Mouse (Mus musculus) layer of hippocampus, adult 2 months (tissue): ENCODE measurements around the gene Cdh12. TPM values are rescaled to one million over a fixed set of nuclear protein-coding genes. Genes with fewer than 3 reads are reported as not detected.
"Not testable (repeated sequence)": the region's sequence is repeated elsewhere in the genome, so short reads cannot be mapped to it uniquely, and the experiment has no call there.

ENCODE experiments used
- DNase-seq, 2 experiments: peaks; one replicate each; pipeline ENCODE4 v3.0.0; 2022; ENCODE audit warnings: low spot score in 2 of 2
- H3K27ac ChIP-seq: fragments of 200-600 bp; 2 replicates; pipeline ENCODE4 v1.8.1; 2022
- H3K4me3 ChIP-seq: fragments of 200-600 bp; 2 replicates; pipeline ENCODE4 v1.8.1; 2022; ENCODE audit warnings: mild to moderate bottlenecking
- CTCF ChIP-seq: fragments of 200-600 bp; conservative IDR thresholded peaks from 2 replicates; pipeline ENCODE4 v1.8.1; 2022; ENCODE audit warnings: antibody characterized with exemption, mild to moderate bottlenecking, moderate library complexity
- total RNA-seq, 2 experiments: library from RNA; stranded (reverse); gene quantifications; 2 replicates each; pipeline ENCODE4 v1.2.3; 2021

Gene Cdh12
- total RNA-seq, 2 experiments from 2014 or later: 25.0 to 28.6 TPM

- no peak overlapping the region for H3K27ac ChIP-seq
- no peak for TF ChIP-seq CTCF
- no peak overlapping the region for H3K4me3 ChIP-seq
- DNase-seq: no peak
Measured at GRCm38 (mm10) chr15:20639155-20639554, 190.1 kb downstream of the Cdh12 start.

DNA sequence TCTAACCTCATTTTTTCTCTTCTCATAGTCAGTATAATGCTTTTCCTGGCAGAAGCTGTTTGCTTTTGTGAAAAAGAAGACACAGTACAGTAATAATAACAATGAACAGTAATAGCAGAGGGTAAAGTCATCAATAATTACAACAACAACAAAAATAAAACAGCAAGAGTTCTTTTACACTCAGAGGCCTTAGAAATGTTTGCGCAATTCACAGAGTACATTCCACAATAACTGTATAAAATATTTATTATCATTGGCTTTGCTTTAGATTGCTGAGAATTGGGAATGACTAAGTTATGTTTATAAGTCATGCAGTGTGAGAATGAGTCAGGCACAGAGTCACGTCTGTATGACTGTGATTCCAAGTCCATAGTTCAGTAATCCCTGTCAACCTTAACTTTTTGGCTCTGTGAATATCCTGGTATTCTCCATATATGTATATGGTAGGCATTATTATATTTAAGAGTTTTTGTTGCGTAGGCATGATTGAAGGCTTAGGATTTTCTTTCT lies 193.9 kb downstream of the Cdh12 start:
- Histone ChIP-seq H3K27ac (no peak overlapping the region), H3K4me3 (no peak overlapping the region)
- DNase-seq: no peak
- TF ChIP-seq CTCF: no peak

DNA sequence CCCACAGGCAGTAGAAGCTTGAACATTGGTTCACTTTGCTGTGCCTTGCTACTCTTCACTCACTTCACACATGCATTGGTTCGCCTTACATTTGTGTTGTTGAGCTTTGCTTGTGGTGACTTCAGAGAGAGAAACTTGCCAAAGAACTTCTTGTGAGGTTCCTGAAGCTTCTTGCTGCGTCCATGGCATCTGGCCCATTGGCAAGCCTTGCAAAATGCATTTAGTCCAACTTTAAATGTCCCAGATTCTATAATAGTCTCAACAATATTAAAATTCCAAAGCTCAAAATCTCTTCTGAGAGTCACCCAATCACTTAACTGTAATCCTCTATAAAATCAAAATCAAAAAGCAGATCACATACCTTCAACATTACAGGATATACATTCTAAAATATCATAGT lies 211.2 kb downstream of the Cdh12 start:
- Histone ChIP-seq H3K27ac (no peak overlapping the region), H3K4me3 (no peak overlapping the region)
- no peak for DNase-seq
- no peak for TF ChIP-seq CTCF

DNA sequence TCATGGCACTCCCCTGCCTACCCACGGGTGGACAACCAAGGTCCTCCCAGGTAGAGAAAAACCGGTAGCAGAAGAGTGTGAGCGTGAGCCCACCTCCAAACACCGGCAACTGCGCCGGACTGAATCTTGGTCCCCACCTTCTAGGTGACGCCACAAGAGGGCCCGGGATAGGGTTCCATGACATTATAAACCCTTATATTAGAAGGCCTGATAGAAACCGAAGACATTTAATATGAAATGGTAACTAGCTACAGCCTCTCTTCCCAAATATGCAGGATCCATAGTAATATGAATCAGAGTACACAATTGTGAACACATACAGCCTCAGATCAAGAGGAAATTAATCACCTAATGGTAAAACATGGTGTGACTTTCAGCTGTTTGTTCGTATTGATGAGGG lies 217.6 kb downstream of the Cdh12 start, which contains the start of gene Acot10:
TSS of gene Acot10 (minus strand) at position 101 of the 400 bp plus-strand sequence.
- no peak within 1 kb of the TSS for H3K27ac ChIP-seq
- TF ChIP-seq CTCF: no peak
- no peak for DNase-seq
- H3K4me3 ChIP-seq: no peak within 1 kb of the TSS

DNA sequence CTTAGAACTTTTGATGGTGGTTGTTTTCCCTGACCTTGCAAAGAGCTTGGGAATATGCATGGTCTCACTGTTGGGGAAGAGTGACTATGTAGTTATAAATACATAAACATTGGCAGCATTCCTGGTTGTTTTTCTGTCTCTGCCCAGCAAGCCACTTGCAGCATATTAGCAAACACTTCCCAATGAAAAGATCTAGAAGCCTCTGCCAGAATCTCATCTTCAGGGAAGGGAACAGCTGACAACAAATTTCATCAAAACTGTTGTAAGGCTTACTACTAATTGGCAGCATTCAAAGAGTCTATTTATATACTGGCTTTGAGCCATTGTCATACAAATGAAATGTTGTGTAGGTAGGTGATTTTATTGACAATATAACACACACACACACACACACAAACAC lies 218.3 kb downstream of the Cdh12 start:
- peak; percentile 12 to 13 for DNase-seq
- Histone ChIP-seq H3K27ac (no peak overlapping the region), H3K4me3 (no peak overlapping the region)
- TF ChIP-seq CTCF: no peak

- DNase-seq: no peak
- no peak for TF ChIP-seq CTCF
- Histone ChIP-seq H3K4me3 (no peak overlapping the region), H3K27ac (no peak overlapping the region)
Measured at GRCm38 (mm10) chr15:20667989-20668388, 218.9 kb downstream of the Cdh12 start.

- not testable (repeated sequence) for H3K4me3 ChIP-seq, H3K27ac ChIP-seq, DNase-seq
Measured at GRCm38 (mm10) chr15:20669507-20669906, 220.4 kb downstream of the Cdh12 start.

DNA sequence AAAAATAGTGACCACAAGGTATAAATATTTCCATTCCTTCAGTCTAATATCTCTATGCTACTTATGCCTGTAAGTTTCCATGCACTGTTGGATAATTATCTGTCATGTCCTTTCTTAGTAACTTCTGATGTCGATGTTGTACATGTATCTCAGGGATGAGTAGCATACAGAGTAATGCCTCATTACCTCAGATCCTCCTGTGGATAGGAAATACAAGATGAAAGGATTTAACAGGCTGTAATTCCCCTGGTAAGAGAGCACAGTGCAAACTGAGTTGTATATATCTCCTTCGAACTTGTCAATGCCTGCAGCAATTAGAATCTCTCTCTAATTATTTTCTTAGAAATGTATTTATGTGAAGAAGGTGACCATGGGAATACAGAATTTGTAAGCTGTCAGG lies 233.7 kb downstream of the Cdh12 start:
- no peak overlapping the region for H3K27ac ChIP-seq
- H3K4me3 ChIP-seq: no peak overlapping the region
- DNase-seq: no peak
- no peak for TF ChIP-seq CTCF

DNA sequence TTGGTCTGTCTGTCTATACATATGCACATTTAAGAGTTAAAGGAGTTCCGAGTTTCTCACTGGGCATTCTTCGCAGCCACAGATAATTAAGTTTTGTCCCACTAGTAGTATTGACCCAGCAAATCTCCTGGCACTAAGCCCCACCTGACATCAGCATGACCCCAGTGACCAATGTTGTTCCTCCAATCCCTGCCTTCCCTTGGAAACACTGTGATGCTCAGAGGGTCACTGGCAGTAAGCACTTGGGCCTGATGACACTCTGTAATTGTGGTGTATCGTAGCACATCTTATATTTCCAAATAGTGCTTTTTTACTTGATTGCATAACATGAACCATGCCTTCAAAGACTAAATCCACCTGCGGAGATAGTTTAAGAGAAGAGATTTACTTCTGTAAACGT lies 235.1 kb downstream of the Cdh12 start:
- TF ChIP-seq CTCF: no peak
- Histone ChIP-seq H3K4me3 (no peak overlapping the region), H3K27ac (no peak overlapping the region)
- no peak for DNase-seq

DNA sequence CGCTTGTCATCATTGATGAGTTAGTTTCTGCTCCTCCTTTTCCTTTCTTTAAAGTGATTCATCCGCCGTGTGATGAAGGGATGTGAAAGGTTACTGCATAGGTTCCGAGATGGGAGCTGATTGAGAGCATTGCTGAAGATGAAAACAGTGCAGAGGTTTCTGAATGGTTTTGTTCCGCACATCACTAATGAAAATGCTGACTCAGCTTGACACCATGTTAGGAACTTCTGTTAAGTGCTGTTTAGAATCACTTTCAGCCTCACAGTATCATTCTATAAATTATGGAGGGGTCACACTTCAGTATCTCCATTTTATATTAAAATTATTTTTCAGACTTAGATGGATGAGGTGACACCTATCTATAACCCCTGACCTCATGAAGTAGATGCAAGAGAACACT lies 247.2 kb downstream of the Cdh12 start:
- H3K4me3 ChIP-seq: no peak overlapping the region

GRCm38 (mm10) chr15:20711859-20712258 lies 262.8 kb downstream of the Cdh12 start:
- Histone ChIP-seq H3K4me3 (no peak overlapping the region), H3K27ac (no peak overlapping the region)
- TF ChIP-seq CTCF: no peak
- DNase-seq: no peak

More for the DNA sequence above, 247.2 kb downstream of the Cdh12 start:
- no peak overlapping the region for H3K27ac ChIP-seq
- DNase-seq: no peak
- TF ChIP-seq CTCF: no peak

GRCm38 (mm10) chr15:20772289-20772688 lies 323.2 kb downstream of the Cdh12 start:
- no peak for TF ChIP-seq CTCF
- DNase-seq: no peak
- H3K27ac ChIP-seq: no peak overlapping the region
- no peak overlapping the region for H3K4me3 ChIP-seq

DNA sequence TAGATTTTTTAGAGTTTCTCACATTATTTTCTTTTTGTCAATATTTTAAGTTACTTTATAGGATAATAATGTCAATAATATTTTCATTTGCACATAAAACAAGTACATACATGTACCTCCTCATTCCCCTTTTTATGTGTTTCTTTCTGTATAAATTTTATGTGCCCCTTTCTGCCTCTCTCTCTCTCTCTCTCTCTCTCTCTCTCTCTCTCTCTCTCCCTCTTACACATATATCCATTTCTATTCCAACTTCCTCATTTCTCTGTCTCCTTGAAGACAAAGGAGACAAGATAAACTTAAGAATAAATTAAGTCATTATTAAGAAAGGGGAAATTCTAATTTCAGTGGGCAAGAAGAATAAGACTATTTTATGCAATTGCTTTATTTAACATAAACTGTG lies 324.4 kb downstream of the Cdh12 start:
- Histone ChIP-seq H3K27ac (no peak overlapping the region), H3K4me3 (no peak overlapping the region)
- DNase-seq: no peak
- no peak for TF ChIP-seq CTCF

- no peak for TF ChIP-seq CTCF
- no peak for DNase-seq
Measured at GRCm38 (mm10) chr15:20796999-20797398, 347.9 kb downstream of the Cdh12 start.

DNA sequence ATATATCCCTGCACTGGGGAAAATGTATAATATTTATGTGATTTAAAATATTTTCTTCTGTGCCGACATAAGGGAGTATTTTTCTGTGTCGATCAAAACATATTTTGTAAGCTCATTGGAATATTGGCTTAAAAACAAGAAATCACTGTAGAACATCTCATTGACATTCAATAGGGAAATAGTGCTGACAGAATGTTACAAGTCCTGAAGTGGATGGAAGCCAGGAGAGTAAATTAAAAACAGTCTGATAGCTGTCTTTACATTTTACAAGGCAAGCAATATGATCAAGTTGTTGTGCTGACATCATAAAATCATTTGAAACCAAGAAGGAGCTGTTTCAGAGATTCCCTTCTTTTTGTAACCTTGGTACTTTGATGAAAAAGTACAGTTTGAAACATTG lies 349.5 kb downstream of the Cdh12 start:
- DNase-seq: peak in 1 of 2 experiments; percentile 3
- no peak for TF ChIP-seq CTCF
- H3K27ac ChIP-seq: no peak overlapping the region
- no peak overlapping the region for H3K4me3 ChIP-seq

More at GRCm38 (mm10) chr15:20796999-20797398, 347.9 kb downstream of the Cdh12 start:
- no peak overlapping the region for H3K27ac ChIP-seq
- no peak overlapping the region for H3K4me3 ChIP-seq
